Mouse (Mus musculus): ENCODE results near the gene Kcnj4.

Gene Kcnj4

GRCm38 (mm10) chr15:79455106-79455810 is 49.8 kb downstream of the Kcnj4 start, which contains the start of gene Csnk1e:
Gene Csnk1e, minus strand, starts transcription at chr15:79455566.
- DNase-seq (ENCODE audit: low spot score in 2 of 2) = peak in 1 of 2 experiments; percentile 40

- no peak for DNase-seq (ENCODE audit: low spot score in 2 of 2)
Observed at GRCm38 (mm10) chr15:79453831-79454230, 51.2 kb downstream of the Kcnj4 start.

DNA sequence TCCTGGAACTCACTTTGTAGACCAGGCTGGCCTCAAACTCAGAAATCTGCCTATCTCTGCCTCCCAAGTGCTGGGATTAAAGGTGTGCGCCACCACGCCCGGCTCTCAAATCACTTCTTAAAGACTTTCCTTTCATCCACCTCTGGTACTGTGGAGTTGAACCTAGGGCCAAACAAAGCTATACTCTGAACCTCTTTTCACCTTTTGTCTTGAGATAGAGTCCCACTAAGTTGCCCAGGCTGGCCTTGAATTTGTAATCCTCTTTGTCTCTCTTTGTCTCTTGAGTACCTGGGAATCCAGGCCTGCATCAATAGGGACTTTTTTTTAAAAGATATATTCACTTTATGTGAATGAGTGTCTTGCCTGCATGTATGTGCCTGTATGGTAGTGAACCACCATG is 57.0 kb downstream of the Kcnj4 start:
- DNase-seq (ENCODE audit: low spot score in 2 of 2) = no peak

DNA sequence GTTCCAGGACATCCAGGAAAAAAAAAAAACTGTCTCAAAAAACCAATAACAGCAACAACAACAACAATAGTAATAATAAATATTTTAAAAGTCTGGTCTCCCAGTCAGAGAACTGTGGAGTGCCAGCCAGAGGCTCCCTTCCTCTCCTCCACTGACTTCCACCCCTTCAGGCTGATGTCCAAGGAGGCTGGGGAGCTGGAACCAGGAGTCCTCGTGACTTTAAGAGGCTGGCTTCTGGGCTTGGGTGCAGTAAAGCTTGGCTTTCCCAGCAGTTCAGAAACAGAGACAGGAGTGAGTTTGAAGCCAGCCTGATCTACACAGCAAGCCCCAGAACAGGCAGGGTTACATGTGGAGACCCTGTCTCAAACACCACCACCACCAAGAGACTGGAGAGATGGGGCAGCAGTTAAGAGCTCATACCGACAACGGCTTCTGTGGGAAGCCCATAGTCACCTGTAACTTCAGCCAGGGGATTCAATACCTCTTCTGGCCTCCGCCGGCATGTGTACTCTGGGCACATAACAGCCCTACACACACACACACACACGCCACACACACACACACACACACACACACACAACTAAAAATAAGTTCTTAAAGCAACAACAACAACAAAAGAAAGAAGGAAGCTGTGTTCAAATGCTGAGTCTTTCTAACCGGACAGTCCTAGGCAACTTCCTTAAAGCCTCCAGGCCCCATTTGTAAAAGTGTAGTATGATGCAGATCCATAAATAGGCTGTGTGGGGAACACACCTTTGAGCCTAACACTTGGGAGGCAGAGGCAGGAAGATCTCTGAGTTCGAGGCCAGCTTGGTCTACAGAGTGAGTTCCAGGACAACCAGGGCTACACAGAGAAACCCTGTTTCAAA is 59.0 kb downstream of the Kcnj4 start:
- no peak for DNase-seq (ENCODE audit: low spot score in 2 of 2)

- DNase-seq (ENCODE audit: low spot score in 2 of 2) = no peak
Observed at GRCm38 (mm10) chr15:79443856-79444410, 61.1 kb downstream of the Kcnj4 start.

DNA sequence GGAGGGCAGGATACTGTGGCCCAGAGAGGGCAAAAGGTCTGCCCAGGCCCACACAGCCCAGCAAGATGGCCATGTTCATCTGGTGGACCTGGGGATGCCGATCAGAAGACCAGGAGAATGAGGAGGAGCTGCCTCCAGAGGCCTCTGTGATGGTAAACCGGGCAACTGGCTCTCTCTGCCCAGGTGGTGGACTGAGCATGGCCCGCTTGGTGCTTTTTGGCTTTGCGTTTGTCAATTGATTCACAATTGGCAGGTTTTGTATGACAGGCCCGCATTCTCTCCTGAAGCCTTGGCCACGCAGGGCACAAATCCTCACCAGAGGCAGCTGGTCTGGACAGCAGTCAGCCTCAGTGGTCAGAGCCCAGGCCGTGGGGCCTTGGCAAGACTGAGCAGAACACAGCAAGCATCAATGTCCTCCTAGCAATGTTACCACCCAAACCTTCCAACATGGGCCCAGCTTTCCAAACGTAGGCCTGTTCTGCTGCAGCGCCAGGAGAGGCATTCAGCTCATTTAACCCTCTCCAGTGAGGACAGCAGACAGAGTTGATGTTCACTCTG is 62.0 kb downstream of the Kcnj4 start:
- no peak for DNase-seq (ENCODE audit: low spot score in 2 of 2)

- DNase-seq (ENCODE audit: low spot score in 2 of 2) = no peak
Observed at GRCm38 (mm10) chr15:79442257-79442611, 62.8 kb downstream of the Kcnj4 start.

- peak; percentile 37 to 75 for DNase-seq (ENCODE audit: low spot score in 2 of 2)
Observed at GRCm38 (mm10) chr15:79441331-79442256, 63.4 kb downstream of the Kcnj4 start.

DNA sequence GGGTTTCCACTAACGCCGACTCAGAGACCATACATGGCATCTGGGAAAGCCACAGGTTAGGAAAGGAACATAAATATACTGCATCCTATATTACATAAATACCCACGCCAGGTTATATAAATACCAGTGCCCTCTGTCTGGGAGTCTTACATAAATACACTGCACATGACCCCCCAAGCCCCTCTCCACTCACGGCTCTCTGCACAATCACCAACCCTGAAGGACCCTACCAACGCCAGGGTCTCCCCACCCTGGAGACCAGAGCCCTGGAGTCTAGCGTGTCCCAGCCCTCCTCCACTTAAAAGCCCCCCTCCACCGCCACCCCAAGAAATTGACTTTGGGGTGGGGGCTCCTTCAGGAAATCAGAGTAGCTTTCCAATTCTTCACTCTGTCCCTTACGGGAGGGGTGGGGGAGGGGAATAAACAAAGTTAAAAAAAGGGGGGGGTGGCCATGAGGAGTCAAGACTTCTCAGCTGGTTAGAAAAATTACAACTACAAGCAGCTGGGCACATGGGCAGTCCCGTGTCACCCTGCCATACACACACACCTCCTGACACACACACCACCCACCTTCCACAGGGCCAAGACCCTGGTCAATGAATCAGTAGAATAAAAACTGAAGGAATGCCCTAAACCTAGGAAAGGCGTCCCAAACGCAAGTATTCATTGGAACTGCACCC is 64.2 kb downstream of the Kcnj4 start:
- DNase-seq (ENCODE audit: low spot score in 2 of 2) = no peak

GRCm38 (mm10) chr15:79440223-79440622 is 64.8 kb downstream of the Kcnj4 start:
- no peak for DNase-seq (ENCODE audit: low spot score in 2 of 2)

DNA sequence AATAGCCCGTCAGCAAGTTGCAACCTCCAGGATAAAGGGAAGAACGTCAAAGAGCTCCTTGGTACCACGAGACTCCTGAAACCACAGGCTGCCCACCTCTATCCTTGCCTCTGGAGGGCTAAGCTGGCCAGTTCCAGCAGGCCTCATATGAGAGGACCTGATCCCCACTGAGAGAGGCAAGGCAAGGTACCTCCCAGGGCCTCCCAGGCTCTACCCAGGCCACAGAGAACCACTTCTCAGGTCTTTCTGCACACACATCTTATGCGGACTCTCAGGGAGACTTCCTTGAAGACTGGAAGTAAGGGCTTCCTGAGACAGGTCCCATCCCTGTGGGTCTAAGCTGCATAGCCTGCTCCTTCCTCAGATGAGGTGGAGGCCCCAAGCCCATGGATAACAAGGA is 65.7 kb downstream of the Kcnj4 start:
- DNase-seq (ENCODE audit: low spot score in 2 of 2) = no peak

- no peak for DNase-seq (ENCODE audit: low spot score in 2 of 2)
Observed at GRCm38 (mm10) chr15:79438816-79439215, 66.2 kb downstream of the Kcnj4 start.

GRCm38 (mm10) chr15:79438209-79438810 is 66.7 kb downstream of the Kcnj4 start:
- no peak for DNase-seq (ENCODE audit: low spot score in 2 of 2)

DNA sequence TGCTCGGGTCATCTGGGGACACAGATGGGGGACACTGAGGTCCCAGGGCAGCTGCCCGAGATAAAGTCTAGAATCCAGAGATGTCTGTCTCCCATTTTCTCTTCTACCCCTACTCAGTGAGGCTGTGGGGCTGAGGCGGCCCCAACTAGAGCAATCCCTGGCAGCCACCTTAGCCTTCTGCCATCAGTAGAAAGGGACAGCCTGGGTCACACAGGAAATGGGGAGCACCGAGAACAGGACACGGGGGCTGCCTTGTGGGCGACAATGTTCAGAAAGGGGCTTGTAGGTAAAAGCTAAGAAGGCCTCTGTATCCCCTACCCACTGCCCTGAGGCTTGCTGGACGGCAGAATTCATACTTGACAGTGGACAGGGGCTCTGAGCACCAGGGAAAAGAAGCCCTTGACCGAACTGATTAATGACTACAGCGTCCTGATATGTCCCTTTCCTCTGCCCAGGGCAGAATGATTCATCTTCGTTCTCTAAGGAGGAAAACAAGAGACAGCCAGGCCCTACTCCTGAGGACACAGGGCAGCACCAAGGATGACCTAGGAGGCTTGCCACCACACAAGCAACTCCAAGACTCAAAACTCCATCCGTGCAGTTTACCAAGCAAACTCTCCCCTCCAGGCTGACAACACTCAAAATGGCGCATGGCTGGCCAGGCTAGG is 67.4 kb downstream of the Kcnj4 start:
- DNase-seq (ENCODE audit: low spot score in 2 of 2) = no peak

DNA sequence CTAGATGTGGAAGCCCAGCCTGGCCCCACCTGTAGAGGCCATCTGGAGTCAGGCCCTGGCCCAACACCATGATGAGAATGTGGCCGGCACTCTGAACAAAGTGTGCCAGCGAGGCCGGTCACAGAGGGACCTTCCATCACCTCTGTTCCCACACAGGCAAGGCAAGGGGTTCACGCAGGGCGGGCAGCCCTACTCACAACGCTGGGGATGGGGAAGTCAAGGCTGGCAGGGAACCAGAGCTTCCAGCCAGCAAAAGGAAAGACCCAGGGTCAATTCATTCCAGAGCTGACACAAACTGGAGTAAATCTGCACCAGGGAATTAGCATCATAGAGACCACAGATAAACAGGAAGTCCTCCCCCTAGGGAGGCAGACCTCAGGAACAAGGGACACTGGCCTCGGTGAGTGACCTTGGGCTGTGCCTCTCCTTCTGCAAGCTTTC is 68.5 kb downstream of the Kcnj4 start:
- DNase-seq (ENCODE audit: low spot score in 2 of 2) = no peak

DNA sequence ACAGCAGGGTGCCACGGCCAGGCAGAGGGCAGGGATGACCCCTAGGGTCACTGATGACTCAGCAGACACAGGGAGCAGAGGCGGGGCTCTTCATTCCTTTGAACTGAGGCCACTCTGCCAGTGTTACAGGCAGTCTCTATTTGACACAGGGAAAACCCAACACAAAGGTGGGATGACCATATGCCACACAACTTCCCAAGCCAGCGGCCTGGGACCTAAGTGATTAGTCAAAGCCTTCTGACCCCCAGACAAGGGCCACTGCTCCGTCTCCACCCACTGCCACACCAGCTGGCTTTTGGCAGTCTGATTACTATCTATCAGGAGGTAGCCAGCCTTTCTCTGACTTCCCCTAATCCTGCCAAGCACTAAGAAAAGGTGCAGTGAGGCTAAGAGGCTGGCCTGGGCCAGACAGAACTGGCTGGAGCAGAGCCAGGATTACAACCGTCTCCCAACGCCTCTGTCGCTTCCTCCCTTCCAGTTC is 69.8 kb downstream of the Kcnj4 start:
- DNase-seq (ENCODE audit: low spot score in 2 of 2) = no peak

Data from spleen, postnatal 10 days (tissue).